Mouse (Mus musculus): ENCODE data around the gene Dctpp1. TPM values are rescaled to one million over a fixed set of nuclear protein-coding genes. Genes with fewer than 3 reads are reported as not detected.

The Dctpp1 gene
- polyA plus RNA-seq, 1 experiment from 2014 or later, result 265 TPM

DNA sequence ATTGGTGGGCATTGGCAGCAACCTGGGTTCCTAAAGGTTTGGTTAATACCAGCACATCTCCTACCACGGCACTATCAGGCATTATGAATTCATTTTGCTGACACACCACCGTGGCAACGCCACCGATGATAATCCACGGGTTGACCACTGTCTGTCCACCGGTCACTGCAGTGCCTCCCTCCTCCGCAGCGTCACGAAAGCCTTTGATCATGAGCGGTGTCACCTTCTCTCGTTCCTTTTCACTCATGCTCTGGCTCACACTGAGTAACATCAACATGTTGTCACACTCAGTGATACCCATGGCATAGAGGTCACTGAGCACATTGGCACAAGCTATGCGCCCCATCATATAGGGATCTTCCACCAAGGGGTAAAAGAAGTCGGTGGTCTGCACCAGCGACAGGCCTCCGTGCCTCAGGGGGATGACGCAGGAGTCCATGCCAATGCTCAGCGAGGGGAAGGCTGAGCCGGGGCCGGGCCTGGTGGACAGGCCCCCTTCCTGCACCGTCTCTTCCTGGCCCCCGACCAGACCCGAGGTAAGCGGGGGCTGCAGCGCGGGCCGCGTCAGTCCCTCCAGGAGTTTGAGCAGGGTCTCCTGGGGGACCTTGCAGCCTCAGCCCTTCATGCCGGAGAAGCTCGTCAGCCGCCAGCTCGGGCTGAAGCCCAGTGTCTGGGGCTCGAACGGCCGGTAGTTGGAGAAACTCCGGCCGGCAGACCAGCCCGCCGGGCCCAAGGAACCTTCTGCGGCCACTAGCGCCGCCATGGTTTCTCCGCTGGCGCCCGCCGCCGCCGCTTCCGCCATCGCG is 12.8 kb upstream of the Dctpp1 start:
- peak; percentile 69 for ATAC-seq (replicated peaks; ENCODE audit: low FRiP score)
- Histone ChIP-seq H3K27ac (ENCODE audit: low read depth, low read length) (peak overlapping the region; percentile 62), H3K9me3 (ENCODE audit: control insufficient read depth, low read length) (no peaks in the 10 kb centered on the region), H3K27me3 (ENCODE audit: control insufficient read depth, insufficient read depth, low read length) (no peaks in the 10 kb centered on the region), H3K36me3 (ENCODE audit: control insufficient read depth, insufficient read depth, low read length) (peaks cover 8% of the 10 kb centered on the region; the same call in 1 of the 2 replicates), H3K4me1 (replicated peaks; ENCODE audit: control insufficient read depth, insufficient read depth, low read length) (peaks cover 4% of the 10 kb centered on the region; the same call in 1 of the 2 replicates), H3K4me3 (ENCODE audit: low read depth, low read length) (peak overlapping the region; percentile 89), H3K4me2 (ENCODE audit: low read depth, low read length, severe bottlenecking) (peak overlapping the region; percentile 98), H3K9ac (ENCODE audit: low read length) (peak overlapping the region; percentile 93)
- no peak for DNase-seq (ENCODE audit: low spot score)
- WGBS, result 21% methylated on average over 45 of the region's 50 CpGs

DNA sequence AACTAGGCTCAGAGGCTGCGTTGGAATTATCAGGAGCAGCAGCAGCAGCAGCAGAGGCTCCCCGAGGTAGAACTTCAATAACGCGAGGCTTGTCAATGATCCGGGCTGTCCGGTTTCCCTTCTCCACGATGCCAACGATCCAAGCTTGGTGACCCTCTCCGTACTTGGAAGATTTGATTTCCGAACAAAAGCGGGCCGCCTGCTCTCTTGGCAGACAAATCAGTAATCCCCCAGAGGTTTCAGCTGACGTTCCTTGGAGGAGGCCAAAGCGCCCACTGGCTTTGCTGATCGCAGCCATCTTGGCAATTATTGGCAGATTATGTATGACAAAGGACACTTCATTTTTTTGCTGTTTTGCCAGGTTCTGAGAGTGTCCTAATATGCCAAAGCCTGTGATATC is 12.1 kb upstream of the Dctpp1 start:
- Histone ChIP-seq H3K9me3 (ENCODE audit: control insufficient read depth, low read length) (no peaks in the 10 kb centered on the region), H3K27me3 (ENCODE audit: control insufficient read depth, insufficient read depth, low read length) (no peaks in the 10 kb centered on the region), H3K36me3 (ENCODE audit: control insufficient read depth, insufficient read depth, low read length) (peaks cover 8% of the 10 kb centered on the region; the same call in 1 of the 2 replicates), H3K9ac (ENCODE audit: low read length) (no peak overlapping the region), H3K27ac (ENCODE audit: low read depth, low read length) (no peak overlapping the region), H3K4me1 (replicated peaks; ENCODE audit: control insufficient read depth, insufficient read depth, low read length) (peaks cover 4% of the 10 kb centered on the region; the same call in 1 of the 2 replicates), H3K4me3 (ENCODE audit: low read depth, low read length) (no peak overlapping the region), H3K4me2 (ENCODE audit: low read depth, low read length, severe bottlenecking) (no peak overlapping the region)
- DNase-seq (ENCODE audit: low spot score) (no peak), ATAC-seq (replicated peaks; ENCODE audit: low FRiP score) (no peak)
- WGBS, result 97% methylated on average over 15 of the region's 15 CpGs

DNA sequence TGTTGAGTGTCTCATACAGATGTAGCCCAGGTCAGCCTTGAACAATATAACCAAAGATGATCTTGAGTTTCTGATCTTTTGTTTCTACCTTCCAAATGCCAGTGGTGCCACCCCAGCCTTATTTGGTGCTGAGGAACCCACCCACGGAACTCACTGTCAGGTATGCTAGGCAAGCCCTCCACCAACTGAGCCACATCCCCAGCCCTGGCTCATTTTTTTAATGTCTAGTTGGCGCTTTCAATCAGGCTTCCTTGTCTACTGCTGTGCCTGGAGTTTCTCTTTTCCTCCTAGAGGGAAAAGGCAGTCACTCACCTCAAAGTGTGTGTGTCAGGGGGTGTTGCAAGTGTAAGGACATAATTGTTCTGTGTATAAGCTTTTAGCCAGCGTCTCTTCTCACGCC is 10.6 kb upstream of the Dctpp1 start:
- Histone ChIP-seq H3K9me3 (ENCODE audit: control insufficient read depth, low read length) (no peaks in the 10 kb centered on the region), H3K4me2 (ENCODE audit: low read depth, low read length, severe bottlenecking) (no peak overlapping the region), H3K4me1 (replicated peaks; ENCODE audit: control insufficient read depth, insufficient read depth, low read length) (peaks cover 4% of the 10 kb centered on the region; the same call in 1 of the 2 replicates), H3K36me3 (ENCODE audit: control insufficient read depth, insufficient read depth, low read length) (peaks cover 8% of the 10 kb centered on the region; the same call in 1 of the 2 replicates), H3K27ac (ENCODE audit: low read depth, low read length) (no peak overlapping the region), H3K9ac (ENCODE audit: low read length) (no peak overlapping the region), H3K4me3 (ENCODE audit: low read depth, low read length) (no peak overlapping the region), H3K27me3 (ENCODE audit: control insufficient read depth, insufficient read depth, low read length) (no peaks in the 10 kb centered on the region)
- DNase-seq (ENCODE audit: low spot score), result no peak
- 94% methylated on average over 4 of the region's 4 CpGs for WGBS
- no peak for ATAC-seq (replicated peaks; ENCODE audit: low FRiP score)

DNA sequence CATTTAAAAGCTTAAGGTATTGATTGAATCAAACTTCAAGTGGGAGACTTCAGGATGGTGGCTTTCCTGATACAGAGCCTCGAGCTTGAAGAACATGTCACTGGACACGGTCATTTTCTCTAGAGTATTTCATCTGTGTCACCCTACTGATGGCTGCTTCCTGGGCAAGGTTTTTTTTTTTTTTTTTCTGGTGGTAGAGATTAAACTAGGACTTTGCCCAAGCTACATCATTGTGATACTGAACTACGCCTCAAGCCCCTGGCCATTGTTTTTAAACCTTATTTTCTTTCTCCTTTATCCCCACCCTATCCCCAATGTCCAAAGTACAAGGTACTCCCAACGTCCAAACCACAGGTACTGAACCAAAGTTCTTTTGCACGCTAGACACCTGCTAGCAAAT is 10.2 kb upstream of the Dctpp1 start:
- ATAC-seq (replicated peaks; ENCODE audit: low FRiP score), result no peak
- peaks cover 4% of the 10 kb centered on the region; the same call in 1 of the 2 replicates for H3K4me1 ChIP-seq (replicated peaks; ENCODE audit: control insufficient read depth, insufficient read depth, low read length)
- H3K9me3 ChIP-seq (ENCODE audit: control insufficient read depth, low read length), result no peaks in the 10 kb centered on the region
- H3K9ac ChIP-seq (ENCODE audit: low read length), result no peak overlapping the region
- peaks cover 8% of the 10 kb centered on the region; the same call in 1 of the 2 replicates for H3K36me3 ChIP-seq (ENCODE audit: control insufficient read depth, insufficient read depth, low read length)
- no peak overlapping the region for H3K4me2 ChIP-seq (ENCODE audit: low read depth, low read length, severe bottlenecking)
- no peaks in the 10 kb centered on the region for H3K27me3 ChIP-seq (ENCODE audit: control insufficient read depth, insufficient read depth, low read length)
- no peak overlapping the region for H3K27ac ChIP-seq (ENCODE audit: low read depth, low read length)
- no peak overlapping the region for H3K4me3 ChIP-seq (ENCODE audit: low read depth, low read length)
- DNase-seq (ENCODE audit: low spot score), result no peak
- 94% methylated on average over 5 of the region's 5 CpGs for WGBS

DNA sequence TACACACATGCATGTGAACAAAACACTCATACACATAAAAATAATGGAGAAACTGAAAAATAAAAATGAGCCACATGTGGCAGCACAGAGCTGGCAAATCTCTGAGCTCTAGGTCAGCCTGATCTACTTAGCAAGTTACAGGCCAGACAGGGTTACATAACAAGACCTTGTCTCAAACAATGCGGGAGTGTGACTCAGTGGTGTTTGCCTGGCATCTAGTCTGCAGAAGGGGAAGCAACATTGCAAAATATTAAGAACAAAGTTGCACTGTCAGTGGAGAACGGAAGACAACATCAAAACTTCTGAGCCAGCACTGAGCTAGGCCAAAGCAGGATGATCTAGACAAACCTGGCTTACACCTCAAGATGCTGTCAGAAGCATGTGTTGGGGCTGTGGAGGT is 9.7 kb upstream of the Dctpp1 start:
- Histone ChIP-seq H3K9me3 (ENCODE audit: control insufficient read depth, low read length) (no peaks in the 10 kb centered on the region), H3K27ac (ENCODE audit: low read depth, low read length) (no peak overlapping the region), H3K4me1 (replicated peaks; ENCODE audit: control insufficient read depth, insufficient read depth, low read length) (peaks cover 4% of the 10 kb centered on the region; the same call in 1 of the 2 replicates), H3K9ac (ENCODE audit: low read length) (no peak overlapping the region), H3K4me2 (ENCODE audit: low read depth, low read length, severe bottlenecking) (no peak overlapping the region), H3K27me3 (ENCODE audit: control insufficient read depth, insufficient read depth, low read length) (no peaks in the 10 kb centered on the region), H3K36me3 (ENCODE audit: control insufficient read depth, insufficient read depth, low read length) (peaks cover 8% of the 10 kb centered on the region; the same call in 1 of the 2 replicates), H3K4me3 (ENCODE audit: low read depth, low read length) (no peak overlapping the region)
- no peak for DNase-seq (ENCODE audit: low spot score)
- 89% methylated on average over 2 of the region's 2 CpGs for WGBS
- ATAC-seq (replicated peaks; ENCODE audit: low FRiP score), result no peak

DNA sequence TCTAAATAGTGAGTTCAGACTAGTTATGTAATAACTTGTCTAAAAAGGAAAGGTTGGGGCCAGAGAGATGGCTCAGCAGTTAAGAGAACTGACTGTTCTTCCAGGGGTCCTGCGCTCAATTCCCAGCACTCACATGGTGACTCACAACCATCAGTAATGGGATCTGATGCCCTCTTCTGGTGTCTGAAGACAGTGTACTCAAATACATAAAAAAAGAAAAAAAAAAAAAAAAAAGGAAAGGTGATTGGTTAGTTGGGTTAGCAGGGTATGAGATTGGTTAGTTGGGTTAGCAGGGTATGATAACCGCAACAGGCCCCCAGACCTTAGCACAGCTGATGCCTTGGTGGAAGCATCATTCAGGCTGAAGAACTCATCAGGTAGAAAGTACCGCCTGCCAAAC is 3.0 kb upstream of the Dctpp1 start:
- Histone ChIP-seq H3K27me3 (ENCODE audit: control insufficient read depth, insufficient read depth, low read length) (no peaks in the 10 kb centered on the region), H3K4me2 (ENCODE audit: low read depth, low read length, severe bottlenecking) (no peak overlapping the region), H3K4me3 (ENCODE audit: low read depth, low read length) (no peak overlapping the region), H3K9ac (ENCODE audit: low read length) (no peak overlapping the region), H3K27ac (ENCODE audit: low read depth, low read length) (no peak overlapping the region), H3K36me3 (ENCODE audit: control insufficient read depth, insufficient read depth, low read length) (no peaks in the 10 kb centered on the region), H3K9me3 (ENCODE audit: control insufficient read depth, low read length) (no peaks in the 10 kb centered on the region), H3K4me1 (replicated peaks; ENCODE audit: control insufficient read depth, insufficient read depth, low read length) (peaks cover 7% of the 10 kb centered on the region)
- ATAC-seq (replicated peaks; ENCODE audit: low FRiP score), result no peak
- DNase-seq (ENCODE audit: low spot score), result no peak
- 98% methylated on average over 3 of the region's 3 CpGs for WGBS

DNA sequence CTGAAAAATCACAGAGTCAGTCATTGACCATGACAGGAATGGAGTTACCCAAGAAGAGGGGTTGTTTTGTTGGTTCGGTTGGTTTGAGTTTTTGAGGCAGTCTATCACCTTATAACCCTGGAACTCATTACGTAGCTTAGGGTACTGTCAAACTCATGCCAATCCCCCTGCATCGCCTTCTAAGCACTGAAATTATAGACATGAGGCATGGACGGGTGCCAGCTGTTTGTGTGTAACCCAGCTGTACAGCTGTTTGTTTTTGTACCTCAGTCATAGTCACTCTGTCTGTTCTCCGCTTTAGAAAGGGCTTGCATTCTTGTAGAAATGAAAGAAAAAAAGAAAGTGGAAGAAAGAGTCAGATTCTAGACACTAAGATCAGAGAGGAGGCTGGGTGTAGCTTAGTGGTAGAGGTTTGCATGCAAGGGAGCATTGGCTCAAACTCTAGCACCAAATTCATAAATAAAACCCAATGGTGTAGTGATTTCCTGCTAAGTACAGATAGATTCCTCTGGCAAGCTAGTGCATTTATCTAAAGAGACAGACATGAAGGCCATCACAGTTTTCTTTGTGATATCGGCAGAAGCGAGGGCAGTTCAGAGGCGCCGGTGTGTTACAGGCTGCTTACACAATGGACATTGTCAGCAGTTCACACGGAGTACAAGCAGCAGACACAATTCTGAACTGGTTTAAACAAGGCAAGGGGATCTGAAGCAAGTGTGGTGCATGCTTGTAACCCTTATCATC is 1.9 kb upstream of the Dctpp1 start:
- Histone ChIP-seq H3K27me3 (ENCODE audit: control insufficient read depth, insufficient read depth, low read length) (no peaks in the 10 kb centered on the region), H3K4me3 (ENCODE audit: low read depth, low read length) (no peak overlapping the region), H3K36me3 (ENCODE audit: control insufficient read depth, insufficient read depth, low read length) (no peaks in the 10 kb centered on the region; the same call in 1 of the 2 replicates), H3K27ac (ENCODE audit: low read depth, low read length) (no peak overlapping the region), H3K9ac (ENCODE audit: low read length) (no peak overlapping the region), H3K4me2 (ENCODE audit: low read depth, low read length, severe bottlenecking) (no peak overlapping the region), H3K9me3 (ENCODE audit: control insufficient read depth, low read length) (no peaks in the 10 kb centered on the region), H3K4me1 (replicated peaks; ENCODE audit: control insufficient read depth, insufficient read depth, low read length) (peaks cover 7% of the 10 kb centered on the region)
- ATAC-seq (replicated peaks; ENCODE audit: low FRiP score) (no peak), DNase-seq (ENCODE audit: low spot score) (no peak)
- WGBS, result 87% methylated on average over 10 of the region's 10 CpGs

DNA sequence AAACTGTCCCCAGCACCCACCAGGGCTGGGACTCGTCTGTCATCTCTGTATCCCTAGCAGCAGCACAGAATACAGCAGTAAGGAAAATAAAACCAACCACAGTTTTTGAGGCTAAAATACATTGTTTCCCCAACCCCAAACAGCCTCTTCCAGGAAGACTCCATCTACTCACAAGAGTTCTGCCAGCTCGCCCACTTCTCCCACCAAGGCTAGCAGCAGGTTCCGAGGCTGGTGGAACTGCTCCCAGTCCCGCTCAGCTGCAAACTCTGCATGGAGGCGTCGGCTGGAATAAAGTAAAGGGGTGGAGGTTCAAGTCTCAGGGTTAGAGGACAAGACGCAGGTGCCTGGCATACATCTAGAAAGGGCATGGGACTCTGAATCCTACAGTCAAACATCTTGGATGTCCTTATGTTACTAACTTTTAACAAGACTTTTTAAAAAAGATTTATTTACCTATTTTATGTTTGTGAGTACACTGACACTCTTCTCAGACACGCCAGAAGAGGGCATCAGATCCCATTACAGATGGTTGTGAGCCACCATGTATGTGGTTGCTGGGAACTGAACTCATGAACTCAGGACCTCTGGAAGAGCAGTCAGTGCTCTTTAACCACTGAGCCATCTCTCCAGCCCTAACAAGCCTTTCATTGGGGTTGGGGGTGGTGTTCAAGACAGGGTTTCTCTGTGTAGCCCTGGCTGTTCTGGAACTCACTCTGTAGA is 1.2 kb downstream of the Dctpp1 start:
- no peak for DNase-seq (ENCODE audit: low spot score)
- Histone ChIP-seq H3K9me3 (ENCODE audit: control insufficient read depth, low read length) (no peaks in the 10 kb centered on the region), H3K9ac (ENCODE audit: low read length) (peak overlapping the region; percentile 70; the same call in 1 of the 2 replicates), H3K27ac (ENCODE audit: low read depth, low read length) (no peak overlapping the region), H3K4me1 (replicated peaks; ENCODE audit: control insufficient read depth, insufficient read depth, low read length) (peaks cover 7% of the 10 kb centered on the region), H3K4me2 (ENCODE audit: low read depth, low read length, severe bottlenecking) (peak overlapping the region; percentile 70), H3K27me3 (ENCODE audit: control insufficient read depth, insufficient read depth, low read length) (no peaks in the 10 kb centered on the region), H3K36me3 (ENCODE audit: control insufficient read depth, insufficient read depth, low read length) (no peaks in the 10 kb centered on the region; the same call in 1 of the 2 replicates), H3K4me3 (ENCODE audit: low read depth, low read length) (peak overlapping the region; percentile 68)
- WGBS, result 73% methylated on average over 8 of the region's 8 CpGs
- ATAC-seq (replicated peaks; ENCODE audit: low FRiP score), result no peak

Measured in forebrain, embryonic 11.5 days (tissue).